Mouse (Mus musculus) retina, adult 2 months (tissue): Measurements from ENCODE around the gene Prss3.
"Not testable (repeated sequence)": the region's sequence is repeated elsewhere in the genome, so short reads cannot be mapped to it uniquely, and the experiment has no call there.

Experiments
- DNase-seq: peaks from one replicate; pipeline ENCODE4 v3.0.0-alpha.2; 2012; ENCODE audit warnings: low read depth, low spot score

The Prss3 gene

GRCm38 (mm10) chr6:41377578-41377977, at the start of gene Prss3:
Gene Prss3, minus strand, starts transcription at chr6:41377678.
- DNase-seq, result not testable (repeated sequence)

DNA sequence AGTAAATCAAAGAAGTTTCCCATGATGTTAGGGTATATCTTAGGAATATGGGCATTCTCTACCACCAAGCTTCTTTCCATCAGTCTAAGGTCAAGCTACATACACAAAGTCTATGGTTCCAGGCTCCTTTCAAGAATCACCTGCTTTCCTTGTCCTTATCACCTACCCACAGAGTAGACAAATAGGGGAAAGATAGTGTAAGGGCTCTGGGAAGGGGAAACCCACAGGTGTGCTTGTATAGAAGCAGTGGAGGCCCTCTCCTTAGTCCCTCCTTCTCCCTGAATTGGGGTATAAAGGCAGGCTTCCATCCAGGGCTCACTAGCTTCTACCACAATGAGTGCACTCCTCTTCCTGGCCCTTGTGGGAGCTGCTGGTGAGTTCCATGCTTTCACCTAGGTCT, 14.6 kb upstream of the Prss3 start, which contains the start of gene Gm5771:
Gm5771 (plus strand) TSS at position 301 of the 400 bp plus-strand sequence.
- DNase-seq, result not testable (repeated sequence)

DNA sequence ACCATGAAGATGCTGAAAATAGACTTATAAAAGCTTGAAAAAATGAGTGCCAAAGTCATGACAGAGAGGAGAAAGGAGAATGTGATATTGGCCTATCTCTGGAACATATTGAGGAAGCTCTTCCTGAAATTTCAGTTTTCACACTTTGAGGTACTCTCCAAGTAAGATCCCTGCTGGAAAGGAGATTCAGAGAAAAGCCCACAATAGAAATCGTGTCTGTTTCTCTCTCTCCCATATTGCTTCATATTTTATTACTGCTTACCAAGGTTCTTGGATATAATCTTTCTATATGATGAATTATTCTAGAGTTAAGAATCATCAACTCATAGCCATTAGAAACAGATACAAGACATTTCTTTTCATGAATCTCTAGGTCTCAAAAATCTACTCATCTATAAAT, 14.2 kb upstream of the Prss3 start:
- DNase-seq, result not testable (repeated sequence)

DNA sequence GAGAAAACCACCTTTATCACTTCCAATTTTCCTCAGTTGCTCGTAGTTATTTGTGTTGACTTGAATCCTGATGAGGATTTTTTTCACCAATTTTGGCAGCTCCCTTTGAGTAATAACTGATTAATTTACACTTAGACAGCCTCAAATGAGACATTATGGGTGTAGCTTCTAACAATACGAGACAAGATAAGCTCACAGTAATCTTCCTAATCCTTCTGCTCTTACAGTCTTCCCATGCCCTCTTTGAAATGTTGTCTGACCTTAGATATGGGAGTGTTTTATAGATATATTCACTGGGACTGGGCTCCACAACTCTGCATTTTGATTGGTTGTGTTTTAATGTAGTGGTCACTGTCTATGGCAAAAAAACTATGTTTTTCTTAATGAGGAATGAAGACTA, 9.3 kb upstream of the Prss3 start:
- no peak for DNase-seq

DNA sequence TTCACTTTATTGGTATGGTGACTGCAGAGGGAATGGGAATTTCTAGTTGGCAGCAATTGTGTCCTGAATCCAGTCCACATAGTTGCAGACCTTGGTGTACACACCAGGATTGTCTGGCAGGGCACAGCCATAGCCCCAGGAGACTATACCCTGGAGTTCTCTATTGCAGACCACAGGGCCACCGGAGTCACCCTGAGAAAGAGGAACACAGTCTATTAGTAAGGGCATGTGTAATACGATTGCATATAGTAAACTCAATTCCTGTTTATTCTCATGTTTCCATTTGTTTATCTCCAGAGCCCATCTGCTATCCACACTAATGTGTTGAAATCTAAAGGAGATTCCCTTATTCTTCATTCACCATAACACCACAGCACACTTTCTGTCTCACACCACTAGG, 3.7 kb downstream of the Prss3 start:
- DNase-seq, result not testable (repeated sequence)

GRCm38 (mm10) chr6:41353932-41354331, 23.5 kb downstream of the Prss3 start, which contains the start of gene Try10:
Gene Try10, plus strand, starts transcription at chr6:41354105.
- no peak for DNase-seq
